ENCODE assay signal across 14 mouse cellular contexts in genomic region chr15:77705306-77705705, GRCm38 (mm10). TPM values are rescaled to one million over a fixed set of nuclear protein-coding genes. Genes with fewer than 3 reads are reported as not detected.
DNase-seq lines count a peak whose midpoint lies in the region; ATAC-seq lines count a peak whose summit lies in the region.
"Not testable (repeated sequence)": the region's sequence is repeated elsewhere in the genome, so short reads cannot be mapped to it uniquely, and the experiment has no call there.
"Had no signal": no experiment of that assay in that cellular context is flagged by ENCODE, and none has a peak within 500 bp of the region (broad histone marks: within the 10 kb centered on the region; RNA-seq: fewer than 3 reads in every experiment).

No protein-coding gene starts in this region.

- ATAC-seq in CD4-positive, CD25-positive, alpha-beta regulatory T cell, adult 4 months: peak; percentile 41
- peak; percentile 64 for ATAC-seq in inflammation-experienced regulatory T-cells, adult 6 months

- H3K36me3 ChIP-seq in heart, embryonic 10.5 days: not testable (repeated sequence)

- WGBS in heart, embryonic 10.5 days: 84% methylated on average over 3 of the region's 3 CpGs

- not testable (repeated sequence) for H3K27ac ChIP-seq in heart, embryonic 10.5 days

- peak; percentile 60 for DNase-seq in CD4-positive helper T cell, adult 2 months (ENCODE audit: low read depth, low spot score)
- DNase-seq in CD4-positive, CD25-positive, alpha-beta regulatory T cell, adult 2 months (ENCODE audit: low read depth, low spot score): peak; percentile 32
- DNase-seq in T-cell, adult 2 months (ENCODE audit: low spot score): peak; percentile 45
- peak; percentile 13 for DNase-seq in heart, embryonic 10.5 days (ENCODE audit: low spot score)
- peak; percentile 66 for DNase-seq in naive thymus-derived CD4-positive, alpha-beta T cell, adult 2 months (ENCODE audit: low read depth)
- peak; percentile 13 for DNase-seq in thymus, postnatal 0 days (ENCODE audit: low spot score)

- not testable (repeated sequence) for H3K27me3 ChIP-seq in heart, embryonic 10.5 days (ENCODE audit: insufficient read depth, poor library complexity, severe bottlenecking)

- H3K4me1 ChIP-seq in heart, embryonic 10.5 days: not testable (repeated sequence)

- not testable (repeated sequence) for H3K4me3 ChIP-seq in heart, embryonic 10.5 days

- H3K9me3 ChIP-seq in heart, embryonic 10.5 days: not testable (repeated sequence)

RNA-seq across cellular contexts. Expression of gene Apol7e, which starts 6.6 kb away (rescaled TPM):
- 10 to 100 TPM; 57.4 to 67.8 TPM for polyA plus RNA-seq in CD4-positive, CD25-positive, alpha-beta regulatory T cell, adult 4 months (2017; shearing (Covaris generic))
- polyA plus RNA-seq in heart, embryonic 10.5 days (2016; fragmentation: Nextera tagmentation; extraction: Ambion mirVana): not detected in 2 replicates
- polyA plus RNA-seq in inflammation-experienced regulatory T-cells, adult 6 months (2017; shearing (Covaris generic)): 100 to 1,000 TPM in 1 of 3 experiments, 10 to 100 TPM in 2; 64.9 to 108 (median 93.0) TPM
- polyA plus RNA-seq in thymus, postnatal 0 days (2015; fragmentation: Nextera tagmentation; extraction: Ambion mirVana): 7.2 and 8.1 TPM in 2 replicates
- polyA plus RNA-seq: C2C12; cerebellum, adult 2 months; G1E had no signal

RNA-seq across cellular contexts. Expression of gene Apol9b, which starts 23.5 kb away (rescaled TPM):
- polyA plus RNA-seq in CD4-positive, CD25-positive, alpha-beta regulatory T cell, adult 4 months (2017; shearing (Covaris generic)): 10 to 100 TPM; 50.3 to 80.6 TPM
- polyA plus RNA-seq in heart, embryonic 10.5 days (2016; fragmentation: Nextera tagmentation; extraction: Ambion mirVana): not detected in 2 replicates
- 10 to 100 TPM in 2 of 3 experiments, 1 to 10 TPM in 1; 8.5 to 51.6 (median 42.3) TPM for polyA plus RNA-seq in inflammation-experienced regulatory T-cells, adult 6 months (2017; shearing (Covaris generic))
- polyA plus RNA-seq in thymus, postnatal 0 days (2015; fragmentation: Nextera tagmentation; extraction: Ambion mirVana): 1.6 and 2.3 TPM in 2 replicates
- polyA plus RNA-seq: brain, embryonic 14.5 days; G1E had no signal

RNA-seq across cellular contexts. Expression of gene Apol8, which starts 51.5 kb away (rescaled TPM):
- polyA plus RNA-seq in CD4-positive, CD25-positive, alpha-beta regulatory T cell, adult 4 months (2017; shearing (Covaris generic)): not detected
- 0.16 and 0.52 TPM in 2 replicates for polyA plus RNA-seq in heart, embryonic 10.5 days (2016; fragmentation: Nextera tagmentation; extraction: Ambion mirVana)
- polyA plus RNA-seq in inflammation-experienced regulatory T-cells, adult 6 months (2017; shearing (Covaris generic)): 1 to 10 TPM in 1 of 3 experiments, not detected in 2; 1.2 TPM
- 0.06 TPM in 1 of 2 replicates, not detected in the other for polyA plus RNA-seq in thymus, postnatal 0 days (2015; fragmentation: Nextera tagmentation; extraction: Ambion mirVana)
- polyA plus RNA-seq: activated CD4-positive, CD25-positive, alpha-beta regulatory T cell, adult 4 months; adrenal gland, adult 2 months; G1E had no signal

Comparison
In these comparisons a context has a peak if more than half of its experiments do, and no peak if none do; other contexts are left out.
1. DNase-seq: peak in every context shown above with its lines; median percentile 66 in naive thymus-derived CD4-positive, alpha-beta T cell, adult 2 months; 60 in CD4-positive helper T cell, adult 2 months; 45 in T-cell, adult 2 months; 32 in CD4-positive, CD25-positive, alpha-beta regulatory T cell, adult 2 months; 13 in heart, embryonic 10.5 days; 13 in thymus, postnatal 0 days.